Mouse (Mus musculus) frontal cortex, adult (tissue): ENCODE results near the gene Oxsr1.
A peak's percentile ranks its signal among the peaks of the same experiment; 100 is the strongest.
"Not testable (repeated sequence)": the region's sequence is repeated elsewhere in the genome, so short reads cannot be mapped to it uniquely, and the experiment has no call there.

Source experiments
- ATAC-seq: cut with Nextera tagmentation; 2 replicates; pipeline ENCODE4 v1.9.2; 2017; ENCODE audit warnings: mild to moderate bottlenecking, moderate library complexity, mixed read lengths; ENCODE audit not compliant: low TSS enrichment

Oxsr1 gene

GRCm38 (mm10) chr9:119322289-119323259 lies at the start of gene Oxsr1:
TSS of gene Oxsr1 (minus strand) at chr9:119322427.
- ATAC-seq = peak; percentile 97

DNA sequence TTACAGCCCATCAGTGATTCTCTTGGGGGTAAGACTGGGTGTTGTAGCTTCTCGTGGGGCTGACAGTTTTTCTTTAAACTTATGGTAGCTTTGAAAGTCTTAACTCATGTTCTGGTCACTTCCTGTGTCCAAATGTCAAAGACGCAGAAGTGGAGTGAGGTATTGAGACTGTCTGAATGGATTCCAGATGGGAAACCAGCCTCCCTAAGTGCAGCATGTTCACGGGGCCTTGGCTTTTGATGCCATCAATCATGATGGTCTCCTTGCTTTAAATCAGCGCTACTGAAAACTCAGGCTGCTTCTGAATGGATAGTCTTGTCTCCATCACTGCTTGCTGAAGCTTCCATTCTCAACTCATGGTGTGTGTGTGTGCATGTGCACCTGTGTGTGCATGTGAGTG lies 49.0 kb upstream of the Oxsr1 start:
- no peak for ATAC-seq

- ATAC-seq = not testable (repeated sequence)
These were observed 48.5 kb upstream of the Oxsr1 start for GRCm38 (mm10) chr9:119370770-119371169.

DNA sequence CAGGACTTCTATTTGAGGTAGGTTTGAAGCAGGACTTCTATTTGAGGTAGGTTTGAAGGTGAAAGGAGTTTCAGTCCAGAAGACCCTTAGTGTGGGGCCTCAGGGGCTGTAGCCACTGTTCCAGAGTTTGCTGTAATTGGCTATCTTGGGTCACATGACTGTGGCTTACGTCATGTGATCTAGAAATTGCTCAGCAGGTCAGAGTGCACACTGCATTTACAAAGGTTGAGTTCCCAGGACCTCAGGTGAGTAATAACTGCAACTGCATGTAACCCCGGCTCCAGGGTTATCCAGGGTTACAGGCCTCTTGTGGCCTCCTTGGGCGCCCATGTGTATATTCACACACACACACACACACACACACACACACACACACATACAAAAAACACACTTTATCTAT lies 46.1 kb upstream of the Oxsr1 start:
- ATAC-seq = no peak

GRCm38 (mm10) chr9:119365284-119365683 lies 43.1 kb upstream of the Oxsr1 start, which contains the start of gene Slc22a14:
TSS of gene Slc22a14 (minus strand) at chr9:119365553.
- ATAC-seq = no peak

- no peak for ATAC-seq
These were observed 41.0 kb upstream of the Oxsr1 start for GRCm38 (mm10) chr9:119363229-119363628.

GRCm38 (mm10) chr9:119361416-119361815 lies 39.2 kb upstream of the Oxsr1 start:
- ATAC-seq = no peak

DNA sequence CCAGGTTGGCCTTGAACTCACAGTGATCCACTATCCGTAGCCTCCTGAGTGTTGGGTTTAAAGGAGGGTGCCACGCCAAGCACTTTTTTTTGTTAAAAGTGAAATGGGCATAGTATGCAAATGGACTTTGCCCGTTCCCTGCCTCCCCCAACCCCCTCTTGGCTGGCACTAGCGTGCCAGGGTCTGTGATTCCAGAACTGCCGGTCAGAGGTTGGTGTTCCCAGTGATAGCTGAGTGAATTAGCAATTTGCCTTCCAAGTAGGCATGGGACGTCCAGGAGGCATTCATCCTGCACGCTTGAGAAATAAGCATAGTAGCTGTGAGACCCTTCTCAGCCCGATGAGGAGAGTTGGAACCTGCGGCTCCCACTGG lies 35.8 kb upstream of the Oxsr1 start:
- ATAC-seq = no peak

DNA sequence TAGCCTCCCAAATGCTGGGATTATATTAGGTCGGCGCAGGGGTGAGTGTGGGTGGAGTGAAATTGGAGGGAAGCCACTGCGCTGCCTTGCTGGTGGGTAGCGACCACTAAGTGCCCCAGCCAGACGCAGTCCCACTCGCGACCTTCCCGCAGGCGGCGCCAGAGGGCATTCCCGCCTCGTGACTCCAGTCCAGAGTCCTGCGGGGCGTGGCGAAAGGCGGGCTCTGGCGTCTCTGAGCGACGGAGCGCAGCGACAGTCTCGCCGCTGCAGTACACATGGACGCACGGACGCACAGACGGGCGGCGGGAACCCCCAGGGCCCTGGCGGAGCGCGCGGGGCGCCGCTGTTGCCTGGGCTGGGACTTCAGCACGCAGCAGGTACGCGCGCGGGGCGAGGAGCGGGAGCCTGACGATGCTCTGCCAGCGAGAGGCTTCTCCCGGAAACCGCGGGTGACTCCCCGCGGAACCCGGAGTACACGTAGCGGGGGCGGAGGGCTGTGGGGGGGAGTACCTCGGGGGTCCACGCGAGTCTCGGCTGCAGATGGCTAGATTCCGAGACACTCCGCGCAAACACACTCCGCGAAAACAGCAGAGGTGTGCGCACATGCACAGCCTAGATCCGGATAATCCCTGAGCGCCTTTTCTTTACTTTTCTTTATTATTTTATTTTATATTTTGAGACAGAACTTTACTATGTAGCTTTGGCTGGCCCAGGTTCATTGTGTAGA lies 35.3 kb upstream of the Oxsr1 start, which contains the start of gene Xylb:
Gene Xylb, plus strand, starts transcription at position 51 of the 727 bp plus-strand sequence.
- ATAC-seq = peak; percentile 89

DNA sequence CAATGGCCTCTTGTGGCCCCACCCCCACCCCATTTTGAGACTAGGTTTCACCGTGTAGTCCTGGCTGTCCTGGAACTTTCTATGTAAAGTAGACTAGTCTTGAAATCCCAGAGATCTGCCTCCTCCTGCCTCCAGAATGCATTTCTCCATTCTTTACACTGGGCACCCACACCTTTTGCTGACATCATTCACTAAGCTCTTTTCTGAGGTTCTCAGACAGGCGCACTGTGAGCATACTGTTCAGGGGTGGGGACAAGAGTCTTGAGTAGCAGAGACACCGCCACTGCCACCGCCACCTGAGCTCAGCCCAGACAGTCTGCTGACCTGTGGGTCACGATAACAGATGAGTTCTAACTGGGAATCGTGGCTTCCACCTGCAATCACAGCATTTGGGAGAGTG lies 33.7 kb upstream of the Oxsr1 start:
- peak; percentile 66 for ATAC-seq

- no peak for ATAC-seq
These were observed 31.7 kb upstream of the Oxsr1 start for GRCm38 (mm10) chr9:119353926-119354325.

GRCm38 (mm10) chr9:119352060-119352459 lies 29.8 kb upstream of the Oxsr1 start:
- peak; percentile 58; the same call in 1 of the 2 replicates for ATAC-seq

GRCm38 (mm10) chr9:119350947-119351705 lies 28.9 kb upstream of the Oxsr1 start:
- ATAC-seq = no peak

DNA sequence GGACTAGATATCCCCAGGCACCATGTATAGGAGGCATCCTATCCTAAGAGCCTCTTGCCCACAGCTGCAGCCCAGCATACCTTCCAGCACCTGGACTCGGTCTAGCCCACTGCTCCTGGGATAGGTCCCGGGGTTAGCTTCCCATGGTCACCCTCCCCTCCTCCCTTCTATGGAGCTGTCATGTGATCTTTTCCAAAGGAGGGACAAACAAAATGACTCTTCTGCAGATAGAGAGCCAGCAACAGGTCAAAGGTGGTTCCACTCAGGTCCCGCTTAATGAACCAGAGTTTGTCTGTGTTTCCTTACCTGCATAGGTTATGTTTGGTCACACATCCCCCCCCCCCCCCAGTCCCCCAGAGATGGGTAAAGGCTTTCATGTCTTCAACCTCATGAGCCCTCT lies 28.3 kb upstream of the Oxsr1 start:
- ATAC-seq = no peak

DNA sequence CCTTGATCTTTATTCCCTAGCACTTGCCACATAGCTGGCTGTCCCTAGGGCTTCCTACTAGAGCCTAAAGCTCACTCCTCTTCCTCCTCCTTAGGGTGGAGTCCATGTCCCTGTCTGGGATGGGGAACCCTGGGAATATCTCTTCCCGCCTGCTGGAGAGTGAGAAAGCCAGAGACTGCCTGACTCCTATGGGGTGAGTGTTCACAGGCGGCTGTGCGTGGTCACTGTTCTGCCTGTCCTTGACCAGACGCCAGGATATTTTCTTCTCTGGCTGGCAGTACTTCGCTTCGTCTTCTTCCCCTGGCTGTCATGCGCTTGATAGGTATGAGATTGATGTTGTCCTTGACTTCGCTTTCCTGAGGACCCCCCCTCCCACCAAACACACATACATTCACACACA lies 24.1 kb upstream of the Oxsr1 start:
- ATAC-seq = no peak

- no peak for ATAC-seq
These were observed 20.5 kb upstream of the Oxsr1 start for GRCm38 (mm10) chr9:119342728-119343127.

- peak; percentile 89 for ATAC-seq
These were observed 18.9 kb upstream of the Oxsr1 start, which contains the start of gene Myd88 for GRCm38 (mm10) chr9:119340909-119341816. TSS of gene Myd88 (minus strand) at chr9:119341411.

DNA sequence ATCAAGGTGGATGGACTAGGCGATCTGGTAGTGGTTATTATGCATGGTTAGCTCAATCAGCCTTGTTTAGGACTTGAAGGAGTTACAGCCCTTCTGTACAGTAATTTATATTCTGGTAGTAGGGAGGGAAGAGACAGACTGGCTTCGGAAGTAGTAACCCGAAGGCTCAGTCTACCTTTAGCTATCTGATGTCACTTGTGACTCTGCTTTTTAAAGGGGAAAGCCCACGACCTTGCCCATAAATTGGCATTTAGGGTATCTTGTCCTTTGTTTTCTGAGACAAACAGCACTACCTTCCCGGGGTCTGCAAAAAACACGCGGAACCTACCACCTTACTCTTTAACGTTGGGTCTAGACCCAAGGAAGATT lies 18.0 kb upstream of the Oxsr1 start:
- ATAC-seq = no peak

- no peak for ATAC-seq
These were observed 17.5 kb upstream of the Oxsr1 start, which contains the start of gene Acaa1a for GRCm38 (mm10) chr9:119339558-119340211. TSS of gene Acaa1a (plus strand) at chr9:119339676.

DNA sequence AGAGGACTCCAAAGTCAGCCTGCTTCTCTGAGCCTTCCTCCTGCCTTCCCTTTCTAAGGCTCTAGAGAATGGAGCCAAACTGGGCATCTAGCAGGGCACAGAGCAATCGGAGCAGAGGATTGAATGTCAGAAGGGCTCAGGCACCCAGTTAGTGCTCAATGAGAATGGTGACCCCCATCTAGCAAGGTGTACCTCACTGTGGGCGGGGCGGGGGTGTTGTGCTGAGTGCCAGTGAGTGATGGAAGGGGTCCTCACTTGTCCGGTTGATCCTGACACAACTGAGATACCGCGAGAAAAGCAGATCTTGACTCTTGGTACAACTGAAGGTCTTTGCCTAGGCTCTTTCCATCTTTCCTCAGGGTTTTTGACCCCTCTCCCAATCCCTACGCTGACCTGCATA lies 16.9 kb upstream of the Oxsr1 start:
- no peak for ATAC-seq
